Mouse (Mus musculus) liver, embryonic 11.5 days (tissue): ENCODE measurements at regions not wholly inside any gene's neighbourhood (a gene's known extent, or its start where the extent isn't known, plus 50 kb on each side); places are given as distances from the start of the nearest gene placed in this dataset.

Source experiments
- ATAC-seq: fragments of 200-750 bp; cut with Nextera tagmentation; replicated peaks from 2 replicates; pipeline ENCODE4 v1.8.0; 2017; ENCODE audit warnings: moderate number of reproducible peaks, mild to moderate bottlenecking, moderate TSS enrichment, moderate library complexity; ENCODE audit not compliant: low FRiP score
- DNase-seq: peaks from one replicate; pipeline ENCODE4 v3.0.0-alpha.2; 2017; ENCODE audit warnings: low spot score
- H3K27ac ChIP-seq: fragments of 300-500 bp; sonication (generic); 2 replicates; pipeline ENCODE4 v1.5.1; 2014; ENCODE audit warnings: mild to moderate bottlenecking, low read depth, low read length, control low read depth
- H3K27me3 ChIP-seq: fragments of 300-500 bp; sonication (generic); replicated peaks from 2 replicates; pipeline ENCODE4 v1.6.1; 2014; ENCODE audit warnings: low read length, mixed read lengths; ENCODE audit not compliant: control insufficient read depth, insufficient read depth
- H3K36me3 ChIP-seq: fragments of 300-500 bp; sonication (generic); 2 replicates; pipeline ENCODE4 v1.6.1; 2014; ENCODE audit warnings: mild to moderate bottlenecking, low read length, moderate library complexity, mixed read lengths; ENCODE audit not compliant: control insufficient read depth, insufficient read depth
- H3K4me1 ChIP-seq: fragments of 300-500 bp; sonication (generic); replicated peaks from 2 replicates; pipeline ENCODE4 v1.6.1; 2014; ENCODE audit warnings: low read length, mixed read lengths; ENCODE audit not compliant: control insufficient read depth, insufficient read depth
- H3K4me2 ChIP-seq: fragments of 300-500 bp; sonication (generic); 2 replicates; pipeline ENCODE4 v1.6.1; 2014; ENCODE audit warnings: mild to moderate bottlenecking, control low read depth, moderate library complexity
- H3K4me3 ChIP-seq: fragments of 300-500 bp; sonication (generic); 2 replicates; pipeline ENCODE4 v1.5.1; 2014; ENCODE audit warnings: low read depth, low read length, control low read depth
- H3K9ac ChIP-seq: fragments of 300-500 bp; sonication (generic); 2 replicates; pipeline ENCODE4 v1.6.1; 2014; ENCODE audit warnings: low read depth, low read length, control low read depth
- H3K9me3 ChIP-seq: fragments of 300-500 bp; sonication (generic); 2 replicates; pipeline ENCODE4 v1.6.1; 2016; ENCODE audit warnings: low read length, inconsistent platforms, mixed read lengths; ENCODE audit not compliant: control insufficient read depth
- WGBS: fragments of 180-500 bp; shearing (Covaris S2); extraction: QIAGEN DNeasy Blood & Tissue Kit; methylation state at CpG from one replicate; pipeline ENCODE4 v1.1.7; 2014; 5-methylcytosine and 5-hydroxymethylcytosine counted together

GRCm38 (mm10) chr6:135433753-135434152 lies 71.4 kb downstream of the Emp1 start:
- Histone ChIP-seq H3K9ac (no peak overlapping the region), H3K9me3 (no peaks in the 10 kb centered on the region), H3K4me3 (no peak overlapping the region), H3K4me2 (no peak overlapping the region), H3K4me1 (no peaks in the 10 kb centered on the region), H3K27ac (no peak overlapping the region), H3K36me3 (no peaks in the 10 kb centered on the region), H3K27me3 (no peaks in the 10 kb centered on the region)
- ATAC-seq (no peak), DNase-seq (no peak)
- WGBS = 48% methylated on average over 7 of the region's 7 CpGs

GRCm38 (mm10) chr6:135436315-135436714 lies 74.0 kb downstream of the Emp1 start:
- Histone ChIP-seq H3K4me1 (no peaks in the 10 kb centered on the region), H3K4me2 (no peak overlapping the region), H3K9me3 (no peaks in the 10 kb centered on the region), H3K27ac (no peak overlapping the region), H3K27me3 (no peaks in the 10 kb centered on the region), H3K4me3 (no peak overlapping the region), H3K9ac (no peak overlapping the region), H3K36me3 (no peaks in the 10 kb centered on the region)
- DNase-seq (no peak), ATAC-seq (no peak)
- 61% methylated on average over 4 of the region's 4 CpGs for WGBS

- Histone ChIP-seq H3K4me2 (no peak overlapping the region), H3K27ac (no peak overlapping the region), H3K36me3 (no peaks in the 10 kb centered on the region), H3K27me3 (0 out of 2 replicates have a peak, but pooled peaks cover 3% of the 10 kb centered on the region), H3K4me1 (no peaks in the 10 kb centered on the region), H3K4me3 (no peak overlapping the region), H3K9ac (no peak overlapping the region), H3K9me3 (no peaks in the 10 kb centered on the region)
- DNase-seq (no peak), ATAC-seq (no peak)
- 90% methylated on average over 3 of the region's 3 CpGs for WGBS
Measured at GRCm38 (mm10) chr6:135438271-135438670, 75.9 kb downstream of the Emp1 start.

- no peak for ATAC-seq
Measured at GRCm38 (mm10) chr6:135441126-135441871, 79.0 kb downstream of the Emp1 start.

DNA sequence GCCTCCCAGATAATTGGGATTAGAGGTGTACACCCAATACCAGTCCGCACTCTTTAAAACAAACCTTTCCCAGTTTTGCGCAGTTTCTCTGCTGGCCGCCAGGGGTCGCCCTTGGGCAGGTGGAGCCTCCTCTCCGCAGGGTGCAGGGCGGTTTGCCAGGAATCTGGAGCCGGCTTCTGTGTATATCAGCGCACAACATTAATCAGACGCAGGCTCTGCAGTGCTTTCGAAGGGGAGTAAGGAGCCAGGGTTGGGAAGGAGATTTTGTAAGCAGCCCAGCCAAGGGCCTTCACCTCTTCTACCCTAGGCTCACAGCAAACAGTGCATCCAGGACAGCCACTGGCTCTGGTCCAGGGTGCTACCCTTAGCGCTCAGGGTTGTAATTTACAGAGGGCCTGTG lies 82.3 kb downstream of the Emp1 start:
- no peak overlapping the region for H3K27ac ChIP-seq
- H3K4me2 ChIP-seq = no peak overlapping the region
- H3K27me3 ChIP-seq = 0 out of 2 replicates have a peak, but pooled peaks cover 3% of the 10 kb centered on the region
- 5% methylated on average over 11 of the region's 11 CpGs for WGBS
- peak; percentile 63 for ATAC-seq
- H3K4me1 ChIP-seq = no peaks in the 10 kb centered on the region; the same call in 1 of the 2 replicates
- no peaks in the 10 kb centered on the region for H3K9me3 ChIP-seq
- H3K9ac ChIP-seq = no peak overlapping the region
- H3K36me3 ChIP-seq = no peaks in the 10 kb centered on the region
- DNase-seq = peak; percentile 66
- H3K4me3 ChIP-seq = no peak overlapping the region

More at GRCm38 (mm10) chr6:135441126-135441871, 79.0 kb downstream of the Emp1 start:
- no peaks in the 10 kb centered on the region for H3K9me3 ChIP-seq
- H3K36me3 ChIP-seq = no peaks in the 10 kb centered on the region
- H3K4me2 ChIP-seq = no peak overlapping the region
- WGBS = 84% methylated on average over 11 of the region's 11 CpGs
- H3K9ac ChIP-seq = no peak overlapping the region
- no peaks in the 10 kb centered on the region; the same call in 1 of the 2 replicates for H3K4me1 ChIP-seq
- H3K27ac ChIP-seq = no peak overlapping the region
- H3K27me3 ChIP-seq = 0 out of 2 replicates have a peak, but pooled peaks cover 3% of the 10 kb centered on the region
- no peak overlapping the region for H3K4me3 ChIP-seq
- DNase-seq = no peak

- Histone ChIP-seq H3K9me3 (no peaks in the 10 kb centered on the region), H3K27me3 (0 out of 2 replicates have a peak, but pooled peaks cover 3% of the 10 kb centered on the region), H3K4me3 (no peak overlapping the region), H3K27ac (no peak overlapping the region), H3K36me3 (no peaks in the 10 kb centered on the region), H3K4me1 (no peaks in the 10 kb centered on the region; the same call in 1 of the 2 replicates), H3K4me2 (no peak overlapping the region), H3K9ac (no peak overlapping the region)
- ATAC-seq (no peak), DNase-seq (no peak)
- WGBS = 51% methylated on average over 8 of the region's 8 CpGs
Measured at GRCm38 (mm10) chr6:135445070-135445469, 82.7 kb downstream of the Emp1 start.

DNA sequence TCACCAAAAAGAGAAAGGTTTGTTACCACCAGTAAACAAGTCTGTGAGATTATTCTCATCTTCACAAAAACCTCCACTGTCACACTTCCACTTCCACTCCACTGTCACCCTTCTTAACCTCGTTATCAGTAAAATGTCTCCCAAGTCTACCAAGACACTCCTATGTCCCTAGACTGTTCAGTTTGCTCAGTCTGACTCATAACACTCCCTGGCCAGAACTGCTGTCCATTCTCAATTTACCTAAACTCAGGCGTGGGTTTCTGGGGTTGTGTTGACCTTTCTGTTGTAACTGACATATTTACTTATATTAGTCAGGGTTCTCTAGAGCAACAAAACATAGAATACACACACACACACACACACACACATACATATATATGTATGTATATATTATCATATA lies 85.5 kb downstream of the Emp1 start:
- Histone ChIP-seq H3K4me3 (no peak overlapping the region), H3K27me3 (0 out of 2 replicates have a peak, but pooled peaks cover 3% of the 10 kb centered on the region), H3K4me1 (no peaks in the 10 kb centered on the region; the same call in 1 of the 2 replicates), H3K36me3 (no peaks in the 10 kb centered on the region), H3K9ac (no peak overlapping the region), H3K4me2 (no peak overlapping the region), H3K27ac (no peak overlapping the region), H3K9me3 (no peaks in the 10 kb centered on the region)
- 55% methylated on average over 2 of the region's 2 CpGs for WGBS
- DNase-seq (no peak), ATAC-seq (no peak)

GRCm38 (mm10) chr6:135449228-135449627 lies 86.9 kb downstream of the Emp1 start:
- WGBS = 64% methylated on average over 5 of the region's 5 CpGs

DNA sequence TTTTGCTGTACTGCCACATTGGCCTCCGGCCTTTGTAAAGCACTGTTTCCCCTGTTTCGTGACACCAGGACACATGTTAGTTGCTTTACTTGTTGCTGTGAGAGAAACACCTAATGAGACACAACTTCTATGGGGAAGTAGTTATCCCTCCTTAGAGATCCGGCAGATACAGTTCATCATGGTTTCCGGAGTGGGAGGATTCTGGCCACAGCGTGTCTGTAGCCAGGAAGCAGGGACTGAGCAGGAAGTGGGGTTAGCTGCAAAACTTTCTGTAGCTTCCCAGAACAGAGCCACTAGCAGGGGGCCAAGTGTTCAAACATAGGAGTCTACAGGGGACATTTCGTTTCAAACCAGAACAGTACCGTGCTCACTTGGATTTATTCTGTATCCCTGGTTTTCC lies 88.2 kb downstream of the Emp1 start:
- H3K36me3 ChIP-seq = no peaks in the 10 kb centered on the region
- no peak overlapping the region for H3K4me3 ChIP-seq
- H3K27me3 ChIP-seq = no peaks in the 10 kb centered on the region
- DNase-seq (no peak), ATAC-seq (no peak)
- WGBS = 40% methylated on average over 7 of the region's 7 CpGs
- no peak overlapping the region for H3K9ac ChIP-seq
- no peaks in the 10 kb centered on the region for H3K9me3 ChIP-seq
- H3K4me2 ChIP-seq = no peak overlapping the region
- H3K27ac ChIP-seq = no peak overlapping the region
- H3K4me1 ChIP-seq = no peaks in the 10 kb centered on the region

More at GRCm38 (mm10) chr6:135449228-135449627, 86.9 kb downstream of the Emp1 start:
- Histone ChIP-seq H3K9ac (no peak overlapping the region), H3K27me3 (no peaks in the 10 kb centered on the region), H3K36me3 (no peaks in the 10 kb centered on the region), H3K27ac (no peak overlapping the region), H3K4me2 (no peak overlapping the region), H3K9me3 (no peaks in the 10 kb centered on the region), H3K4me3 (no peak overlapping the region), H3K4me1 (no peaks in the 10 kb centered on the region; the same call in 1 of the 2 replicates)
- DNase-seq = no peak
- no peak for ATAC-seq
